Mouse (Mus musculus) limb, embryonic 15.5 days (tissue): ENCODE data around the gene Cotl1. TPM values are rescaled to one million over a fixed set of nuclear protein-coding genes. Genes with fewer than 3 reads are reported as not detected.

ENCODE experiments used
- ATAC-seq: fragments of 200-750 bp; cut with Nextera tagmentation; 2 replicates; pipeline ENCODE4 v1.8.0; 2017; ENCODE audit warnings: low read depth, moderate TSS enrichment; ENCODE audit not compliant: insufficient number of reproducible peaks, low FRiP score, low TSS enrichment
- H3K27ac ChIP-seq: fragments of 300-500 bp; sonication (generic); 2 replicates; pipeline ENCODE4 v1.5.1; 2015; ENCODE audit warnings: moderate library complexity, mild to moderate bottlenecking, inconsistent platforms
- H3K27me3 ChIP-seq: fragments of 300-500 bp; sonication (generic); 2 replicates; pipeline ENCODE4 v1.6.1; 2015; ENCODE audit warnings: inconsistent platforms
- H3K36me3 ChIP-seq: fragments of 300-500 bp; sonication (generic); 2 replicates; pipeline ENCODE4 v1.6.1; 2015; ENCODE audit warnings: inconsistent platforms
- H3K4me1 ChIP-seq: fragments of 300-500 bp; sonication (generic); 2 replicates; pipeline ENCODE4 v1.6.1; 2015; ENCODE audit warnings: inconsistent platforms
- H3K4me2 ChIP-seq: fragments of 300-500 bp; sonication (generic); 2 replicates; pipeline ENCODE4 v1.6.1; 2015; ENCODE audit warnings: mild to moderate bottlenecking, inconsistent platforms
- H3K4me3 ChIP-seq: fragments of 300-500 bp; sonication (generic); 2 replicates; pipeline ENCODE4 v1.5.1; 2015; ENCODE audit warnings: mild to moderate bottlenecking, inconsistent platforms
- H3K9ac ChIP-seq: fragments of 300-500 bp; sonication (generic); 2 replicates; pipeline ENCODE4 v1.6.1; 2015; ENCODE audit warnings: inconsistent platforms
- H3K9me3 ChIP-seq: fragments of 300-500 bp; sonication (generic); 2 replicates; pipeline ENCODE4 v1.6.1; 2016; ENCODE audit warnings: inconsistent platforms
- WGBS: fragments of 180-500 bp; shearing (Covaris S2); methylation state at CpG from one replicate; pipeline ENCODE4 v1.1.7; 2015; 5-methylcytosine and 5-hydroxymethylcytosine counted together
- polyA plus RNA-seq: library from polyadenylated mRNA; unstranded; fragments of >200 nt; fragmentation: Nextera tagmentation; extraction: Ambion mirVana; gene quantifications from 2 replicates; pipeline ENCODE4 v1.2.1, GENCODE M21; 2015

Gene Cotl1
- polyA plus RNA-seq, 1 experiment from 2014 or later, result 55.1 TPM

- no peak for ATAC-seq
- H3K9me3 ChIP-seq, result no peaks in the 10 kb centered on the region
- H3K9ac ChIP-seq, result no peak overlapping the region
These were observed 13.4 kb downstream of the Cotl1 start for GRCm38 (mm10) chr8:119826982-119827381.

GRCm38 (mm10) chr8:119825950-119826730 is 14.2 kb downstream of the Cotl1 start:
- Histone ChIP-seq H3K4me2 (no peak overlapping the region), H3K9me3 (no peaks in the 10 kb centered on the region), H3K4me1 (peaks cover 42% of the 10 kb centered on the region), H3K9ac (no peak overlapping the region), H3K36me3 (peaks cover 12% of the 10 kb centered on the region), H3K4me3 (no peak overlapping the region), H3K27me3 (no peaks in the 10 kb centered on the region), H3K27ac (no peak overlapping the region)
- 85% methylated on average over 19 of the region's 19 CpGs for WGBS
- no peak for ATAC-seq

More at GRCm38 (mm10) chr8:119826982-119827381, 13.4 kb downstream of the Cotl1 start:
- H3K4me3 ChIP-seq, result no peak overlapping the region
- H3K27ac ChIP-seq, result no peak overlapping the region
- peaks cover 51% of the 10 kb centered on the region for H3K4me1 ChIP-seq
- no peak overlapping the region for H3K4me2 ChIP-seq
- no peaks in the 10 kb centered on the region for H3K27me3 ChIP-seq
- peaks cover 5% of the 10 kb centered on the region for H3K36me3 ChIP-seq
- WGBS, result 77% methylated on average over 5 of the region's 5 CpGs

GRCm38 (mm10) chr8:119824809-119825273 is 15.5 kb downstream of the Cotl1 start:
- 67% methylated on average over 11 of the region's 11 CpGs for WGBS
- 0 out of 2 replicates have a peak overlapping the region, but pooled peaks have one; percentile 23 for H3K27ac ChIP-seq

GRCm38 (mm10) chr8:119824100-119824499 is 16.2 kb downstream of the Cotl1 start:
- no peak for ATAC-seq
- Histone ChIP-seq H3K4me2 (no peak overlapping the region), H3K36me3 (peaks cover 21% of the 10 kb centered on the region), H3K9me3 (no peaks in the 10 kb centered on the region), H3K27ac (no peak overlapping the region), H3K27me3 (no peaks in the 10 kb centered on the region), H3K4me3 (no peak overlapping the region), H3K4me1 (peaks cover 24% of the 10 kb centered on the region), H3K9ac (no peak overlapping the region)
- WGBS, result 67% methylated on average over 4 of the region's 4 CpGs

More at GRCm38 (mm10) chr8:119824809-119825273, 15.5 kb downstream of the Cotl1 start:
- Histone ChIP-seq H3K27me3 (no peaks in the 10 kb centered on the region), H3K9me3 (no peaks in the 10 kb centered on the region), H3K4me2 (no peak overlapping the region), H3K36me3 (peaks cover 21% of the 10 kb centered on the region), H3K4me1 (peaks cover 31% of the 10 kb centered on the region), H3K4me3 (no peak overlapping the region), H3K9ac (no peak overlapping the region)
- ATAC-seq, result no peak

GRCm38 (mm10) chr8:119823278-119823677 is 17.1 kb downstream of the Cotl1 start:
- Histone ChIP-seq H3K4me1 (peaks cover 17% of the 10 kb centered on the region), H3K9ac (no peak overlapping the region), H3K4me3 (no peak overlapping the region), H3K27ac (no peak overlapping the region), H3K9me3 (no peaks in the 10 kb centered on the region), H3K27me3 (no peaks in the 10 kb centered on the region), H3K4me2 (no peak overlapping the region), H3K36me3 (peaks cover 21% of the 10 kb centered on the region)
- no peak for ATAC-seq
- WGBS, result 86% methylated on average over 9 of the region's 9 CpGs

GRCm38 (mm10) chr8:119821691-119822090 is 18.7 kb downstream of the Cotl1 start:
- Histone ChIP-seq H3K36me3 (peaks cover 21% of the 10 kb centered on the region), H3K9ac (no peak overlapping the region), H3K27me3 (no peaks in the 10 kb centered on the region), H3K27ac (no peak overlapping the region), H3K4me2 (no peak overlapping the region), H3K4me3 (no peak overlapping the region), H3K4me1 (peaks cover 20% of the 10 kb centered on the region), H3K9me3 (no peaks in the 10 kb centered on the region)
- 96% methylated on average over 6 of the region's 6 CpGs for WGBS
- no peak for ATAC-seq

GRCm38 (mm10) chr8:119819976-119820375 is 20.4 kb downstream of the Cotl1 start:
- Histone ChIP-seq H3K9me3 (no peaks in the 10 kb centered on the region), H3K4me2 (no peak overlapping the region), H3K4me1 (peaks cover 21% of the 10 kb centered on the region), H3K27me3 (no peaks in the 10 kb centered on the region), H3K27ac (no peak overlapping the region), H3K9ac (no peak overlapping the region), H3K4me3 (no peak overlapping the region), H3K36me3 (peaks cover 21% of the 10 kb centered on the region)
- WGBS, result 91% methylated on average over 8 of the region's 8 CpGs
- ATAC-seq, result no peak

- Histone ChIP-seq H3K27me3 (no peaks in the 10 kb centered on the region), H3K36me3 (peaks cover 21% of the 10 kb centered on the region), H3K4me3 (no peak overlapping the region), H3K27ac (no peak overlapping the region), H3K4me1 (peaks cover 19% of the 10 kb centered on the region), H3K9me3 (no peaks in the 10 kb centered on the region), H3K9ac (no peak overlapping the region), H3K4me2 (no peak overlapping the region)
- ATAC-seq, result no peak
- 78% methylated on average over 7 of the region's 7 CpGs for WGBS
These were observed 21.0 kb downstream of the Cotl1 start for GRCm38 (mm10) chr8:119819316-119819715.

- H3K27ac ChIP-seq, result no peak overlapping the region
- peaks cover 30% of the 10 kb centered on the region for H3K4me1 ChIP-seq
- no peak overlapping the region for H3K4me2 ChIP-seq
- no peak overlapping the region for H3K9ac ChIP-seq
- H3K9me3 ChIP-seq, result no peaks in the 10 kb centered on the region
- peaks cover 21% of the 10 kb centered on the region for H3K36me3 ChIP-seq
- WGBS, result 42% methylated on average over 12 of the region's 12 CpGs
- H3K27me3 ChIP-seq, result no peaks in the 10 kb centered on the region
- no peak overlapping the region for H3K4me3 ChIP-seq
- ATAC-seq, result no peak
These were observed 22.9 kb downstream of the Cotl1 start for GRCm38 (mm10) chr8:119817446-119817845.

GRCm38 (mm10) chr8:119816219-119816618 is 24.1 kb downstream of the Cotl1 start:
- Histone ChIP-seq H3K36me3 (peaks cover 8% of the 10 kb centered on the region; the same call in 1 of the 2 replicates), H3K9me3 (no peaks in the 10 kb centered on the region), H3K4me1 (peaks cover 32% of the 10 kb centered on the region), H3K4me2 (no peak overlapping the region), H3K27ac (0 out of 2 replicates have a peak overlapping the region, but pooled peaks have one; percentile 9), H3K4me3 (no peak overlapping the region), H3K27me3 (no peaks in the 10 kb centered on the region), H3K9ac (no peak overlapping the region)
- 71% methylated on average over 6 of the region's 6 CpGs for WGBS
- no peak for ATAC-seq

- Histone ChIP-seq H3K9ac (no peak overlapping the region), H3K27me3 (no peaks in the 10 kb centered on the region), H3K9me3 (no peaks in the 10 kb centered on the region), H3K4me2 (no peak overlapping the region), H3K36me3 (peaks cover 8% of the 10 kb centered on the region; the same call in 1 of the 2 replicates), H3K4me1 (peaks cover 32% of the 10 kb centered on the region), H3K27ac (no peak overlapping the region), H3K4me3 (no peak overlapping the region)
- ATAC-seq, result no peak
- 72% methylated on average over 12 of the region's 12 CpGs for WGBS
These were observed 27.5 kb downstream of the Cotl1 start for GRCm38 (mm10) chr8:119812650-119813431.

- Histone ChIP-seq H3K36me3 (peaks cover 8% of the 10 kb centered on the region; the same call in 1 of the 2 replicates), H3K4me3 (no peak overlapping the region), H3K4me2 (no peak overlapping the region), H3K27ac (no peak overlapping the region), H3K27me3 (no peaks in the 10 kb centered on the region), H3K4me1 (peaks cover 27% of the 10 kb centered on the region), H3K9me3 (no peaks in the 10 kb centered on the region), H3K9ac (no peak overlapping the region)
- 58% methylated on average over 6 of the region's 6 CpGs for WGBS
- ATAC-seq, result no peak
These were observed 28.4 kb downstream of the Cotl1 start for GRCm38 (mm10) chr8:119811925-119812324.
